Mouse (Mus musculus) urinary bladder, postnatal 10 days (tissue): ENCODE results near the gene Lmf2.

Source experiments
- DNase-seq: peaks from one replicate; pipeline ENCODE4 v3.0.0; 2022; ENCODE audit warnings: low spot score

Lmf2 gene

GRCm38 (mm10) chr15:89372068-89372467, 16.6 kb upstream of the Lmf2 start:
- DNase-seq = no peak

GRCm38 (mm10) chr15:89365141-89365551, 9.7 kb upstream of the Lmf2 start:
- DNase-seq = no peak

GRCm38 (mm10) chr15:89363051-89363450, 7.6 kb upstream of the Lmf2 start:
- no peak for DNase-seq

- DNase-seq = no peak
Measured at GRCm38 (mm10) chr15:89358784-89359183, 3.3 kb upstream of the Lmf2 start.

GRCm38 (mm10) chr15:89356372-89356771, 913 bp upstream of the Lmf2 start:
- DNase-seq = no peak

GRCm38 (mm10) chr15:89354455-89354854, 1.0 kb downstream of the Lmf2 start:
- DNase-seq = no peak

- DNase-seq = no peak
Measured at GRCm38 (mm10) chr15:89353837-89354236, 1.6 kb downstream of the Lmf2 start.

- DNase-seq = no peak
Measured at GRCm38 (mm10) chr15:89352795-89353194, 2.7 kb downstream of the Lmf2 start.

- no peak for DNase-seq
Measured at GRCm38 (mm10) chr15:89352054-89352453, 3.4 kb downstream of the Lmf2 start.

GRCm38 (mm10) chr15:89351302-89351701, 4.2 kb downstream of the Lmf2 start:
- DNase-seq = no peak

GRCm38 (mm10) chr15:89350447-89350846, 5.0 kb downstream of the Lmf2 start:
- no peak for DNase-seq

- DNase-seq = no peak
Measured at GRCm38 (mm10) chr15:89343325-89343724, 12.1 kb downstream of the Lmf2 start.

- no peak for DNase-seq
Measured at GRCm38 (mm10) chr15:89341678-89342077, 13.8 kb downstream of the Lmf2 start.

GRCm38 (mm10) chr15:89340136-89340535, 15.3 kb downstream of the Lmf2 start:
- DNase-seq = no peak

- no peak for DNase-seq
Measured at GRCm38 (mm10) chr15:89339696-89340095, 15.8 kb downstream of the Lmf2 start.

- no peak for DNase-seq
Measured at GRCm38 (mm10) chr15:89336422-89336821, 19.0 kb downstream of the Lmf2 start.

- no peak for DNase-seq
Measured at GRCm38 (mm10) chr15:89334774-89335537, 20.5 kb downstream of the Lmf2 start.

GRCm38 (mm10) chr15:89334271-89334670, 21.2 kb downstream of the Lmf2 start, which contains the start of gene Miox:
Gene Miox (plus strand): TSS chr15:89334398.
- DNase-seq = no peak

GRCm38 (mm10) chr15:89326441-89326840, 29.0 kb downstream of the Lmf2 start:
- no peak for DNase-seq

GRCm38 (mm10) chr15:89323656-89324055, 31.8 kb downstream of the Lmf2 start:
- no peak for DNase-seq

GRCm38 (mm10) chr15:89322670-89323522, 32.6 kb downstream of the Lmf2 start, which contains the start of gene Adm2:
Gene Adm2 (plus strand): TSS chr15:89322720.
- DNase-seq = no peak

- DNase-seq = no peak
Measured at GRCm38 (mm10) chr15:89321264-89321663, 34.2 kb downstream of the Lmf2 start.

GRCm38 (mm10) chr15:89316146-89316545, 39.3 kb downstream of the Lmf2 start:
- no peak for DNase-seq
